Mouse (Mus musculus) hematopoietic stem cell, adult 5-6 weeks (primary cell): ENCODE data around the gene Tbc1d24. TPM values are rescaled to one million over a fixed set of nuclear protein-coding genes. Genes with fewer than 3 reads are reported as not detected.

Experiments
- ATAC-seq, 2 experiments: fragments of 125-278 bp in 1 of 2; replicated peaks in 1 of 2; 2 replicates each; pipeline ENCODE4 v1.8.0; 2016 to 2017; ENCODE audit warnings: inconsistent platforms in 2 of 2, mild to moderate bottlenecking in 2 of 2, moderate number of reproducible peaks in 2 of 2, low read depth in 1 of 2, moderate TSS enrichment in 1 of 2; ENCODE audit not compliant: low FRiP score in 2 of 2, poor library complexity in 2 of 2, severe bottlenecking in 2 of 2, insufficient read depth in 1 of 2, low TSS enrichment in 1 of 2
- total RNA-seq: library from RNA; stranded (forward); fragments of 172-1452, 232-1000 nt; gene quantifications from 2 replicates; pipeline ENCODE4 v1.2.3, GENCODE M21; 2017

Gene Tbc1d24
- total RNA-seq, 1 experiment from 2014 or later = 7.4 TPM

GRCm38 (mm10) chr17:24199252-24199651 lies 6.1 kb downstream of the Tbc1d24 start:
- no peak for ATAC-seq

- ATAC-seq = no peak
These were observed 8.1 kb downstream of the Tbc1d24 start for GRCm38 (mm10) chr17:24197032-24197824.

GRCm38 (mm10) chr17:24195349-24195748 lies 10.0 kb downstream of the Tbc1d24 start:
- no peak for ATAC-seq

- no peak for ATAC-seq
These were observed 11.6 kb downstream of the Tbc1d24 start for GRCm38 (mm10) chr17:24193769-24194168.

- ATAC-seq = peak in 1 of 2 experiments; percentile 19; a peak in 2 of 4 replicates
These were observed 12.1 kb downstream of the Tbc1d24 start for GRCm38 (mm10) chr17:24193268-24193667.

GRCm38 (mm10) chr17:24192848-24193247 lies 12.5 kb downstream of the Tbc1d24 start:
- peak; percentile 53 to 64 for ATAC-seq

GRCm38 (mm10) chr17:24191481-24191880 lies 13.9 kb downstream of the Tbc1d24 start:
- ATAC-seq = no peak

GRCm38 (mm10) chr17:24190934-24191333 lies 14.4 kb downstream of the Tbc1d24 start:
- ATAC-seq = no peak

GRCm38 (mm10) chr17:24174259-24174658 lies 31.1 kb downstream of the Tbc1d24 start:
- ATAC-seq = no peak

- peak; percentile 34 to 47; a peak in 1 of 4 replicates for ATAC-seq
These were observed 31.9 kb downstream of the Tbc1d24 start for GRCm38 (mm10) chr17:24173423-24173822.

- no peak for ATAC-seq
These were observed 33.6 kb downstream of the Tbc1d24 start for GRCm38 (mm10) chr17:24171738-24172137.

GRCm38 (mm10) chr17:24170729-24171128 lies 34.6 kb downstream of the Tbc1d24 start:
- ATAC-seq = no peak

- no peak for ATAC-seq
These were observed 35.2 kb downstream of the Tbc1d24 start for GRCm38 (mm10) chr17:24170125-24170524.

GRCm38 (mm10) chr17:24169317-24170065 lies 35.9 kb downstream of the Tbc1d24 start, which contains the start of gene Atp6v0c:
Gene Atp6v0c, minus strand, starts transcription at chr17:24169702.
- ATAC-seq = peak; percentile 46 to 71; a peak in 3 of 4 replicates

- ATAC-seq = peak; percentile 6 to 30; a peak in 2 of 4 replicates
These were observed 36.6 kb downstream of the Tbc1d24 start for GRCm38 (mm10) chr17:24168590-24169277.

GRCm38 (mm10) chr17:24167891-24168505 lies 37.4 kb downstream of the Tbc1d24 start:
- ATAC-seq = no peak

GRCm38 (mm10) chr17:24167120-24167519 lies 38.2 kb downstream of the Tbc1d24 start:
- ATAC-seq = no peak
